Mouse (Mus musculus): ENCODE measurements around the gene Gucd1. TPM values are rescaled to one million over a fixed set of nuclear protein-coding genes. Genes with fewer than 3 reads are reported as not detected.

Gene Gucd1
- polyA plus RNA-seq, 1 experiment, result 18.1 TPM

DNA sequence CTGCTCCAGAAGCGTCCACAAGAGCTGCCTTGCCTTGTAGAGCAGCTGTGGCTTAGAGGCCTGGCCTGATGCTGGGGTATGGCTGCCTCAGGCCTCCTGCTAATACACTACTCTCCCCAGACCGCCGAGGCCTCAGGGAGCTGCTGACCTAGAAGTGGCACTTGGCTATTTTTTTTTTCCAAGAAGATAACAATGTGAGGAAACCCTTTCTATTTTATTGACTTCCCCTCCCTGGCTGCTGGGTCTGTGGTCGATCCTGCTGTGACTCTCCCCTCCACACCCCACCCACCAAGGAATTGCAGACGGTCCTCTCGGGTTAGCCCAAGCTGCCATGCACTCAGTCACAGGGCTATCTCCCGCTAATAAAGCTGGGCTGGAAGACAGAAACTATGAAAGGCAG is 183.6 kb downstream of the Gucd1 start:
- H3K4me3 ChIP-seq (ENCODE audit: insufficient read depth, low read length), result no peak overlapping the region
- TF ChIP-seq CTCF (IDR thresholded peaks at IDR 0.05; ENCODE audit: borderline replicate concordance, insufficient read depth, low read length) (no peak), POLR2A (IDR thresholded peaks at IDR 0.05; ENCODE audit: low read depth, low read length) (no peak)
- no peak overlapping the region for H3K27ac ChIP-seq (ENCODE audit: insufficient read depth, low read length)
- no peaks in the 10 kb centered on the region for H3K4me1 ChIP-seq (ENCODE audit: control insufficient read depth, insufficient read depth, low read length)

DNA sequence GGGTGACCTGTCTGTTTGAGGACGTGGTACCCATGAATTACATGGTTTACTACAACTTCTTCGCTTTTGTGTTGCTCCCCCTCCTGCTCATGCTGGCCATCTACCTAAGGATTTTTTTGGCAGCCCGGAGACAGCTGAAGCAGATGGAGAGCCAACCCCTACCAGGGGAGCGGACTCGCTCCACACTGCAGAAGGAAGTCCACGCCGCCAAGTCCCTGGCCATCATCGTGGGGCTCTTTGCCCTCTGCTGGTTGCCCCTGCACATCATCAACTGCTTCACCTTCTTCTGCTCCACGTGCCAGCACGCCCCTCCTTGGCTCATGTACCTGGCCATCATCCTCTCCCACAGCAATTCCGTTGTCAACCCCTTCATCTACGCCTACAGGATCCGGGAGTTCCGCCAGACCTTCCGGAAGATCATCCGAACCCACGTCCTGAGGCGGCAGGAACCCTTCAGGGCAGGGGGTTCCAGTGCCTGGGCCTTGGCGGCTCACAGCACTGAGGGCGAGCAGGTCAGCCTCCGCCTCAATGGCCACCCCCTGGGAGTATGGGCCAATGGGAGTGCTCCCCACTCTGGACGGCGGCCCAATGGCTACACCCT is 184.5 kb downstream of the Gucd1 start:
- TF ChIP-seq POLR2A (IDR thresholded peaks at IDR 0.05; ENCODE audit: low read depth, low read length), result no peak
- TF ChIP-seq CTCF (IDR thresholded peaks at IDR 0.05; ENCODE audit: borderline replicate concordance, insufficient read depth, low read length), result no peak
- Histone ChIP-seq H3K4me1 (ENCODE audit: control insufficient read depth, insufficient read depth, low read length) (no peaks in the 10 kb centered on the region), H3K27ac (ENCODE audit: insufficient read depth, low read length) (no peak overlapping the region), H3K4me3 (ENCODE audit: insufficient read depth, low read length) (no peak overlapping the region)

DNA sequence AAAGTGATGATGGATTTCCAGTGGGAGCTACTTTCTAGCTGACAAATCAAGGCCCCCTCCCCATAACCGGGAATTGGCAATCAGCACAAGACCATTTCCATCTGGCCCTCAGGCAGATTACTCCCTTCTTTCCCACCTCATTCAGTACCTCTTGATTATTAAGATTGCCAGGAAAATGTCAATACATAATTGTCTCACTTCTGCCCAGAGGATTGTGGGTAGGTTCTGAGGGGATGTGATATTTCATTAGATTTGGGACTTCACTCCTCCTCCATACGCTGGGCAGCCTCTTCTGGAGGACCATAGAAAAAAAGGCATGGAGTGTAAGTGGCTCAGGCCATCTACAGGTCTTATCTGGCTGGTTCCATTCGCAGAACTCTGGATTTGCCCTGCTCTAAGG is 185.5 kb downstream of the Gucd1 start:
- H3K27ac ChIP-seq (ENCODE audit: insufficient read depth, low read length), result no peak overlapping the region
- H3K4me1 ChIP-seq (ENCODE audit: control insufficient read depth, insufficient read depth, low read length), result no peaks in the 10 kb centered on the region
- no peak overlapping the region for H3K4me3 ChIP-seq (ENCODE audit: insufficient read depth, low read length)
- TF ChIP-seq POLR2A (IDR thresholded peaks at IDR 0.05; ENCODE audit: low read depth, low read length) (no peak), CTCF (IDR thresholded peaks at IDR 0.05; ENCODE audit: borderline replicate concordance, insufficient read depth, low read length) (no peak)

DNA sequence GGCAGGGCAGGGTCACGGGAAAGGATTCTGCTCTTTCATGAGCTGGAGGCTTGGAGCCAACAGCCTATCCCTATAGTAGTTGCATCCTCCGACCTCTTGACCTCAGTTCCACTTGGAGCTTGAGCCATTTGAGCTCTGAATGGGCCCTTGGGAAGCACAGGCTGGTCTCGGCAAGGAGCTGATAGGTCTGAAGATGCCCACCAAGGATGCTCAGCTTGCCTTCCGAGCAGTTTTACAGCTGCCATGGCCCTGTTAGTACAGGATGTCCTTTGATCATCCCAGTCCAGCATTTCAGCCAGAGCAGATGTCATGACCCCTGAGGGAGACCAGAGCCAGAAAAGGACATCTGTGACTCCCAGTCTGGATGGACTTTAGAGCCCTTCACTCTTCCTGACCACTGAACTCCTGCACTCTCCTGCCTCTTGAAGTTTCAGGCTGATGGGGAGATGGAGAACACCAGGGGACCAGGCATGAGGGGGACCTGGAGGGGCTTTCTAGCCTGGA is 189.5 kb downstream of the Gucd1 start:
- no peak for TF ChIP-seq CTCF (IDR thresholded peaks at IDR 0.05; ENCODE audit: borderline replicate concordance, insufficient read depth, low read length)
- no peak for TF ChIP-seq POLR2A (IDR thresholded peaks at IDR 0.05; ENCODE audit: low read depth, low read length)
- Histone ChIP-seq H3K27ac (ENCODE audit: insufficient read depth, low read length) (no peak overlapping the region), H3K4me3 (ENCODE audit: insufficient read depth, low read length) (no peak overlapping the region), H3K4me1 (ENCODE audit: control insufficient read depth, insufficient read depth, low read length) (no peaks in the 10 kb centered on the region)

DNA sequence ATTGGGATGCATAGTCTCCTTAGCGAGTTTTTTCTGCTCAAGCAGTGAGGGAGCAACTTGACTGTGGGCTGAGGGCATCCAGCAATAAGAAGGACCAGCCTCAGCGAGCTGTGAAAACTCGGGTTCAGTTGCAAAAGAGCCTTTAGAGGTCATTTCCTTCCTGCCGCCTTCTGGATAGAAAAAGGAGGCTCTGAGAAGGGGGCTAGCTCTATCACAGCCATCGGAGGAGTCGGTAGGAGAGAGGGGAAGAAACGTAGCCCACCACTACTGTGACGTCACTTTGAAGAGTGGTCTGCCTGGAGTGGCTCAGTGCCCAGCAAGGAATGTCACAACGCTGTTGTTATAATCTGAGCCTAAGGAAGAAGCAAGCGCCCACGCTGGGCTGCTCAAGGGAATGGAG is 190.7 kb downstream of the Gucd1 start:
- Histone ChIP-seq H3K4me3 (ENCODE audit: insufficient read depth, low read length) (no peak overlapping the region), H3K4me1 (ENCODE audit: control insufficient read depth, insufficient read depth, low read length) (no peaks in the 10 kb centered on the region), H3K27ac (ENCODE audit: insufficient read depth, low read length) (no peak overlapping the region)
- TF ChIP-seq CTCF (IDR thresholded peaks at IDR 0.05; ENCODE audit: borderline replicate concordance, insufficient read depth, low read length) (no peak), POLR2A (IDR thresholded peaks at IDR 0.05; ENCODE audit: low read depth, low read length) (no peak)

DNA sequence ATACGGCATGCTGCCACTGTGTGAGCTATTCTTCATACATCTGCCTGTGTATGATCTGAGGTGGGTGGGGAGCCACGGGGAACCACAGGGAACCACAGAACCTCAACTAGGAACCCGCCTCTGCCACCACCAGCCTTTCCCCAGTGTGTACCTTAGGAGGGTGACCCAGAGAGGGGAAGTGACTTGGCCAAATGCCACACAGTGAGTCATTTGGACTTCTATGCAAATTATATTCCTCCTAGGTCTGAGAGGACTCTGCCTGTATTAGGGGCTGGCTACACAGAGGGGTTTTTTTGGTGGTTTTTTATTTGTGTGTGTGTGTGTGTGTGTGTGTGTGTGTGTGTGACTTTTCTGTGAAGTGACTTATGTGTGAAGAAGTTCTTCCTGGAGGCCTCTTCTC is 191.2 kb downstream of the Gucd1 start:
- H3K4me3 ChIP-seq (ENCODE audit: insufficient read depth, low read length), result no peak overlapping the region
- TF ChIP-seq CTCF (IDR thresholded peaks at IDR 0.05; ENCODE audit: borderline replicate concordance, insufficient read depth, low read length) (no peak), POLR2A (IDR thresholded peaks at IDR 0.05; ENCODE audit: low read depth, low read length) (no peak)
- H3K27ac ChIP-seq (ENCODE audit: insufficient read depth, low read length), result no peak overlapping the region
- H3K4me1 ChIP-seq (ENCODE audit: control insufficient read depth, insufficient read depth, low read length), result no peaks in the 10 kb centered on the region

DNA sequence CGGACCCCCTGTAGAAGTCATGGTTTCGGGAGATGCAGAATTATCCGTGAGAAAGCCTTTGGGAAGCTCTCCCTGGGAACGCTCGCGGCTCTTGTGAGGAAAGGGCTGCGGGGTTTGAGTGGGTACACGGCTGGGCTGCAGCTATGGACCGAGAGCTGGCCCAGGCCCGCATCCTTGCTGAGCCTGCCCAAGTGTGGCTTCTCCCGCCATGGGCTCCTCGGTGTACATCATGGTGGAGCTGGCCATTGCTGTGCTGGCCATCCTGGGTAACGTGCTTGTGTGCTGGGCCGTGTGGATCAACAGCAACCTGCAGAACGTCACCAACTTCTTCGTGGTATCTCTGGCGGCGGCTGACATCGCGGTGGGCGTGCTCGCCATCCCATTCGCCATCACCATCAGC is 192.0 kb downstream of the Gucd1 start:
- Histone ChIP-seq H3K4me1 (ENCODE audit: control insufficient read depth, insufficient read depth, low read length) (no peaks in the 10 kb centered on the region), H3K4me3 (ENCODE audit: insufficient read depth, low read length) (no peak overlapping the region), H3K27ac (ENCODE audit: insufficient read depth, low read length) (no peak overlapping the region)
- TF ChIP-seq CTCF (IDR thresholded peaks at IDR 0.05; ENCODE audit: borderline replicate concordance, insufficient read depth, low read length) (no peak), POLR2A (IDR thresholded peaks at IDR 0.05; ENCODE audit: low read depth, low read length) (no peak)

DNA sequence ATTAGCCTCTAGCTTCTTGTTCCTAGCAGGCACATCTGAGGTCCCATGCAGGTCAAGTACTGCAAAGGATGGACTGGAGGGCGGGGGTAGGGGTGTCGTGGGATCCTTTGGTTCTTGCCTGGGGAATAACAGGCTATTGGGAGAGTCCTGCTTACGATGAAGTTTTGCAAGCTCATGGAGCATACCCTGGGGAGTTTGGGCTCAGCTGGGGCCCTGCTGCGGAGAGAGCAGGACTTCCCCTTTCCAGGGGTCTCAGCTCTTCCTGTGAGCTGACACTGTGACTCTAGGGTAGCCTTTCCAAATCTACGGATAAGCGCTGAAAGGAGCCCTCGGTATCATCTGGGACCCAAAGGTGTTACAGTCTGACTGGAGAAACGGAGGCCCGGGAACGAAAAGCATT is 193.4 kb downstream of the Gucd1 start:
- no peaks in the 10 kb centered on the region for H3K4me1 ChIP-seq (ENCODE audit: control insufficient read depth, insufficient read depth, low read length)
- no peak overlapping the region for H3K27ac ChIP-seq (ENCODE audit: insufficient read depth, low read length)
- TF ChIP-seq CTCF (IDR thresholded peaks at IDR 0.05; ENCODE audit: borderline replicate concordance, insufficient read depth, low read length) (no peak), POLR2A (IDR thresholded peaks at IDR 0.05; ENCODE audit: low read depth, low read length) (no peak)
- no peak overlapping the region for H3K4me3 ChIP-seq (ENCODE audit: insufficient read depth, low read length)

DNA sequence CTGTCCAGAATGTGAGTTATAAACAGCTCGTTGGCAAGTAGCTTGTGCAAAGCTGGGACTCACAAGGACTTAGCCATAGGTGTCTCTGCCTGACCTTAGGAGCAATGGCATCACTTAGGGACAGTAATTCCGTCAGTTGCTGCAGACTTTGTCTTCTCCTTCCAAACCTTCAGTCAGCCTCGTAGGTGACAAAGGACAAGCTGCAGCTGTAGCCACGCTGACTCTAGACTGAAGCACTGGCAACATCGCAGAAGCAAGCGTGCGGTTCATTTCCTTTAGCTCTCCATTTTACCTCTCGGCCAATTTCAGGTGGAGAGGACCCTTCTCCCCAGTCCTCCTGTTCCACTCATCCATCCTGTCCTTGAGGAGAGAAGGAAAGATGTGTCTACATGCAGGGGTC is 193.8 kb downstream of the Gucd1 start:
- no peak for TF ChIP-seq POLR2A (IDR thresholded peaks at IDR 0.05; ENCODE audit: low read depth, low read length)
- H3K27ac ChIP-seq (ENCODE audit: insufficient read depth, low read length), result no peak overlapping the region
- no peak overlapping the region for H3K4me3 ChIP-seq (ENCODE audit: insufficient read depth, low read length)
- H3K4me1 ChIP-seq (ENCODE audit: control insufficient read depth, insufficient read depth, low read length), result no peaks in the 10 kb centered on the region

DNA sequence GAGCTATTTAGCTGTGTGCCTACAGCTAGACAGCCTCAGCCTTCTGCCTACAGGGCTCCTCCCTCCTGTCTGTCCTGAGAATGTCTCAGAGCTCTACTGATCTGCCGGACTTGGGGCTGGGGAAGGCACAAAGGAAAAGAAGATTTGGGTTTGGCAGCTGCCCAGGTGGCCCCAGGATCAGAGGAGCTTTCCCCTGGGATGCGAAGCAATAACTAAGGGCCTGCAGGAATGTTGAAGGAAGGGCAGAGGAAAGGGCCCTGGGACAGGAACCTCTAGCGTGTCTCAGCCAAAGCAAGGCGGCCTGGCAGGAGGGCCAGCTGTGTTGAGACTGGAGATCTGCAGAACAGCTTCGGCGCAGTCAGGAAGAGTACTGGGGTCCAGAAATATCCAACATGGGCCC is 194.8 kb downstream of the Gucd1 start:
- TF ChIP-seq POLR2A (IDR thresholded peaks at IDR 0.05; ENCODE audit: low read depth, low read length) (no peak), CTCF (IDR thresholded peaks at IDR 0.05; ENCODE audit: borderline replicate concordance, insufficient read depth, low read length) (no peak)
- no peak overlapping the region for H3K27ac ChIP-seq (ENCODE audit: insufficient read depth, low read length)
- no peak overlapping the region for H3K4me3 ChIP-seq (ENCODE audit: insufficient read depth, low read length)
- no peaks in the 10 kb centered on the region for H3K4me1 ChIP-seq (ENCODE audit: control insufficient read depth, insufficient read depth, low read length)

DNA sequence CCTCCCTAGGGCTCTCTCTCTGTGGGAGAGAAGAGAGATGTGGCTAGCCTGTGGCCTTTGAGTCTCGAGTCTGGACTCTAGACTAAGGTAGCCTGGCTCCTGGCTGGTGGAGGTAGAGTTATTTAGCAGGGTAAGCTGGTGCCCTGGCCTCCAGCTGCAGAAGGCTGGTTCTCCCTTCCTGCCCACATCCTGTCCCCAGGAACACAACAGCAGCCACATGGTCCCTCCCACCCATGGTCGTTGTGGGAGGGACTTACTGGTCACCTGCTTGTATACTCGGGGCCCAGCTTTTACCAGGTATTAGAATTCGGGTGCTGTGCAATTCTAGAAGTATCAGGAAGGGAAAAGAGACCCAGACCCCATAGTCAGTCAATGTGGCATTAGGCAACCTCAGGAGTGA is 197.5 kb downstream of the Gucd1 start:
- Histone ChIP-seq H3K4me3 (ENCODE audit: insufficient read depth, low read length) (no peak overlapping the region), H3K4me1 (ENCODE audit: control insufficient read depth, insufficient read depth, low read length) (no peaks in the 10 kb centered on the region), H3K27ac (ENCODE audit: insufficient read depth, low read length) (no peak overlapping the region)
- TF ChIP-seq CTCF (IDR thresholded peaks at IDR 0.05; ENCODE audit: borderline replicate concordance, insufficient read depth, low read length) (no peak), POLR2A (IDR thresholded peaks at IDR 0.05; ENCODE audit: low read depth, low read length) (no peak)
